Mouse (Mus musculus): Measurements from ENCODE around the gene E030018B13Rik. TPM values are rescaled to one million over a fixed set of nuclear protein-coding genes. Genes with fewer than 3 reads are reported as not detected.

E030018B13Rik gene
- total and polyA plus RNA-seq, 3 experiments = 0.07 TPM; not detected in 2

GRCm38 (mm10) chr7:63922975-63923374 lies 6.3 kb downstream of the E030018B13Rik start:
- Histone ChIP-seq H3K27ac (ENCODE audit: control insufficient read depth, low read depth, low read length) (peak overlapping the region; percentile 97), H3K36me3 (ENCODE audit: control insufficient read depth in 1 of 2, insufficient read depth in 2 of 2, low read length in 2 of 2) (peaks cover 7 to 63% of the 10 kb centered on the region in 2 experiments), H3K9me3 (replicated peaks; ENCODE audit: insufficient read depth, low read length) (no peaks in the 10 kb centered on the region), H3K4me1 (ENCODE audit: control insufficient read depth in 1 of 2, insufficient read depth in 2 of 2, low read length in 2 of 2) (peaks cover 60 to 71% of the 10 kb centered on the region in 2 experiments), H3K79me2 (ENCODE audit: control insufficient read depth, insufficient read depth, low read length, poor library complexity) (peaks cover 69% of the 10 kb centered on the region), H3K9ac (ENCODE audit: control insufficient read depth, low read depth, low read length, poor library complexity, severe bottlenecking) (no peak overlapping the region), H3K4me3 (ENCODE audit: control insufficient read depth in 1 of 2, insufficient read depth in 1 of 2, low read depth in 2 of 2, low read length in 2 of 2) (no peak overlapping the region), H3K27me3 (ENCODE audit: control insufficient read depth in 1 of 2, insufficient read depth in 2 of 2, low read length in 2 of 2) (no peaks in the 10 kb centered on the region)
- no peak for DNase-seq (ENCODE audit: low read depth, low spot score)
- TF ChIP-seq UBTF (IDR thresholded peaks at IDR 0.05; ENCODE audit: borderline replicate concordance, insufficient read depth, low read depth, low read length) (no peak), USF2 (IDR thresholded peaks at IDR 0.05; ENCODE audit: borderline replicate concordance in 1 of 2, insufficient read depth in 1 of 2, low read depth in 1 of 2, low read length in 2 of 2) (no peak), RCOR1 (IDR thresholded peaks at IDR 0.05; ENCODE audit: low read depth, low read length) (no peak), ELF1 (IDR thresholded peaks at IDR 0.05; ENCODE audit: low read depth, low read length) (no peak), RAD21 (IDR thresholded peaks at IDR 0.05; ENCODE audit: low read depth, low read length) (no peak; the same call in 1 of the 2 replicates), CTCF (IDR thresholded peaks at IDR 0.05 in 2 of 3, conservative IDR thresholded peaks at IDR 0.05 in 1 of 3; ENCODE audit: control insufficient read depth in 1 of 3, insufficient read depth in 1 of 3, low read depth in 2 of 3, low read length in 3 of 3, poor library complexity in 1 of 3, severe bottlenecking in 1 of 3) (peak in 2 of 3 experiments; percentile 9 to 35; a peak in 2 of 6 replicates), SMC3 (IDR thresholded peaks at IDR 0.05; ENCODE audit: low read depth, low read length) (peak; percentile 11; the same call in 1 of the 2 replicates), TBP (IDR thresholded peaks at IDR 0.05; ENCODE audit: low read depth, low read length) (no peak), GABPA (IDR thresholded peaks at IDR 0.05; ENCODE audit: low read depth, low read length) (no peak), MYB (IDR thresholded peaks at IDR 0.05; ENCODE audit: low read depth, low read length) (no peak), HCFC1 (IDR thresholded peaks at IDR 0.05; ENCODE audit: low read depth, low read length) (no peak), USF1 (IDR thresholded peaks at IDR 0.05; ENCODE audit: low read depth, low read length) (no peak), TAL1 (IDR thresholded peaks at IDR 0.05; ENCODE audit: low read length) (no peak), MAX (IDR thresholded peaks at IDR 0.05; ENCODE audit: low read length) (no peak), MAZ (IDR thresholded peaks at IDR 0.05; ENCODE audit: low read depth, low read length) (no peak), EP300 (IDR thresholded peaks at IDR 0.05; ENCODE audit: low read depth in 1 of 2, low read length in 2 of 2) (no peak), KAT2A (conservative IDR thresholded peaks at IDR 0.05; ENCODE audit: low read depth, low read length) (no peak)

- peaks cover 75% of the 10 kb centered on the region for H3K79me2 ChIP-seq (ENCODE audit: control insufficient read depth, insufficient read depth, low read length, poor library complexity)
- H3K9me3 ChIP-seq (replicated peaks; ENCODE audit: insufficient read depth, low read length) = no peaks in the 10 kb centered on the region
- peaks cover 64 to 72% of the 10 kb centered on the region in 2 experiments for H3K4me1 ChIP-seq (ENCODE audit: control insufficient read depth in 1 of 2, insufficient read depth in 2 of 2, low read length in 2 of 2)
- TF ChIP-seq JUND (IDR thresholded peaks at IDR 0.05; ENCODE audit: low read depth, low read length) (no peak), POLR2A (IDR thresholded peaks at IDR 0.05; ENCODE audit: control insufficient read depth in 1 of 2, insufficient read depth in 1 of 2, low read depth in 1 of 2, low read length in 2 of 2, poor library complexity in 1 of 2) (no peak), TCF12 (IDR thresholded peaks at IDR 0.05; ENCODE audit: low read depth, low read length) (no peak), ZMIZ1 (IDR thresholded peaks at IDR 0.05; ENCODE audit: low read depth, low read length) (no peak)
- DNase-seq (ENCODE audit: low read depth, low spot score) = no peak
- H3K27me3 ChIP-seq (ENCODE audit: control insufficient read depth in 1 of 2, insufficient read depth in 2 of 2, low read length in 2 of 2) = no peaks in the 10 kb centered on the region
- no peak overlapping the region for H3K27ac ChIP-seq (ENCODE audit: control insufficient read depth, low read depth, low read length)
- H3K4me3 ChIP-seq (ENCODE audit: control insufficient read depth in 1 of 2, insufficient read depth in 1 of 2, low read depth in 2 of 2, low read length in 2 of 2) = no peak overlapping the region
- no peak overlapping the region for H3K9ac ChIP-seq (ENCODE audit: control insufficient read depth, low read depth, low read length, poor library complexity, severe bottlenecking)
- H3K36me3 ChIP-seq (ENCODE audit: control insufficient read depth in 1 of 2, insufficient read depth in 2 of 2, low read length in 2 of 2) = peaks cover 7 to 68% of the 10 kb centered on the region in 2 experiments
These were observed 7.5 kb downstream of the E030018B13Rik start for GRCm38 (mm10) chr7:63924151-63924550.

All from MEL (cell line).